Comparison of ENCODE assay signal across 22 mouse cellular contexts in genomic region chr6:66419452-66420041, GRCm38 (mm10).
DNase-seq lines count a peak whose midpoint lies in the region; ATAC-seq lines count a peak whose summit lies in the region.
"Had no signal": no experiment of that assay in that cellular context is flagged by ENCODE, and none has a peak within 500 bp of the region (broad histone marks: within the 10 kb centered on the region; RNA-seq: fewer than 3 reads in every experiment).

No protein-coding gene starts in this region.

- H3K9ac ChIP-seq in hindbrain, embryonic 12.5 days, result no peak overlapping the region
- H3K9ac ChIP-seq in hindbrain, embryonic 16.5 days (ENCODE audit: low read depth, low read length), result no peak overlapping the region
- no peak overlapping the region for H3K9ac ChIP-seq in forebrain, embryonic 14.5 days (ENCODE audit: low read length)
- H3K9ac ChIP-seq in neural tube, embryonic 11.5 days (ENCODE audit: low read length), result no peak overlapping the region
- H3K9ac ChIP-seq: liver, embryonic 13.5 days; lung, embryonic 14.5 days; stomach, embryonic 15.5 days had no signal

- peak; percentile 18 to 30 for DNase-seq in cerebellum, postnatal 10 days
- no peak for DNase-seq in cerebellum, adult 11-12 months
- DNase-seq in forebrain, embryonic 14.5 days (ENCODE audit: low spot score), result peak; percentile 63
- peak; percentile 33 for DNase-seq in neural tube, embryonic 11.5 days (ENCODE audit: low spot score)
- no peak for DNase-seq in spleen, postnatal 14 days (ENCODE audit: low spot score in 2 of 2)
- no peak for DNase-seq in left cerebral cortex, adult 9 months (ENCODE audit: low spot score in 2 of 2)
- DNase-seq: adrenal gland, adult 2 months; cerebellum, adult 9-11 months; gastrocnemius, adult 2 months; heart, postnatal 14 days; kidney, adult 8-10 months; kidney, postnatal 14 days; liver, embryonic 13.5 days; lung, embryonic 14.5 days; lung, postnatal 4 days; right cerebral cortex, postnatal 25 days; thymus, adult 2 months had no signal

- H3K36me3 ChIP-seq in hindbrain, embryonic 12.5 days, result no peaks in the 10 kb centered on the region
- no peaks in the 10 kb centered on the region for H3K36me3 ChIP-seq in hindbrain, embryonic 16.5 days (ENCODE audit: control insufficient read depth, insufficient read depth, low read length)
- H3K36me3 ChIP-seq in forebrain, embryonic 14.5 days (ENCODE audit: control insufficient read depth, insufficient read depth, low read length), result no peaks in the 10 kb centered on the region
- H3K36me3 ChIP-seq in neural tube, embryonic 11.5 days (ENCODE audit: control insufficient read depth, insufficient read depth, low read length), result no peaks in the 10 kb centered on the region
- H3K36me3 ChIP-seq: embryonic facial prominence, embryonic 10.5 days; heart, embryonic 10.5 days; liver, embryonic 13.5 days; stomach, embryonic 15.5 days had no signal

- no peak overlapping the region for H3K4me3 ChIP-seq in hindbrain, embryonic 12.5 days
- no peak overlapping the region for H3K4me3 ChIP-seq in hindbrain, embryonic 16.5 days (ENCODE audit: low read length)
- H3K4me3 ChIP-seq in forebrain, embryonic 14.5 days (ENCODE audit: low read depth, low read length), result no peak overlapping the region
- H3K4me3 ChIP-seq in neural tube, embryonic 11.5 days (ENCODE audit: low read depth, low read length), result no peak overlapping the region
- H3K4me3 ChIP-seq: embryonic facial prominence, embryonic 10.5 days; gastrocnemius, adult 2 months; heart, embryonic 10.5 days; liver, embryonic 13.5 days; stomach, embryonic 15.5 days had no signal

- H3K9me3 ChIP-seq in hindbrain, embryonic 12.5 days (replicated peaks), result no peaks in the 10 kb centered on the region
- H3K9me3 ChIP-seq in hindbrain, embryonic 16.5 days (ENCODE audit: control insufficient read depth, low read length), result no peaks in the 10 kb centered on the region
- no peaks in the 10 kb centered on the region for H3K9me3 ChIP-seq in forebrain, embryonic 14.5 days (replicated peaks; ENCODE audit: control insufficient read depth, low read length)
- H3K9me3 ChIP-seq in neural tube, embryonic 11.5 days (ENCODE audit: control insufficient read depth, low read length), result no peaks in the 10 kb centered on the region
- H3K9me3 ChIP-seq: embryonic facial prominence, embryonic 10.5 days; heart, embryonic 10.5 days; liver, embryonic 13.5 days; stomach, embryonic 15.5 days had no signal

- peak; percentile 54; the same call in 1 of the 2 replicates for ATAC-seq in hindbrain, embryonic 12.5 days (ENCODE audit: low FRiP score)
- ATAC-seq in hindbrain, embryonic 16.5 days, result no peak
- peak; percentile 76 for ATAC-seq in forebrain, embryonic 14.5 days
- ATAC-seq in neural tube, embryonic 11.5 days (ENCODE audit: insufficient read depth, low FRiP score, low TSS enrichment), result peak; percentile 86

- H3K27ac ChIP-seq in hindbrain, embryonic 12.5 days, result no peak overlapping the region
- H3K27ac ChIP-seq in hindbrain, embryonic 16.5 days (ENCODE audit: low read depth, low read length), result no peak overlapping the region
- H3K27ac ChIP-seq in forebrain, embryonic 14.5 days (ENCODE audit: low read depth, low read length), result no peak overlapping the region
- no peak overlapping the region for H3K27ac ChIP-seq in neural tube, embryonic 11.5 days (ENCODE audit: low read depth, low read length)
- H3K27ac ChIP-seq: embryonic facial prominence, embryonic 10.5 days; gastrocnemius, adult 2 months; heart, embryonic 10.5 days; liver, embryonic 13.5 days; stomach, embryonic 15.5 days had no signal

- no peaks in the 10 kb centered on the region for H3K27me3 ChIP-seq in hindbrain, embryonic 12.5 days
- H3K27me3 ChIP-seq in hindbrain, embryonic 16.5 days (replicated peaks; ENCODE audit: control insufficient read depth, insufficient read depth, low read length), result no peaks in the 10 kb centered on the region
- no peaks in the 10 kb centered on the region for H3K27me3 ChIP-seq in forebrain, embryonic 14.5 days (replicated peaks; ENCODE audit: control insufficient read depth, insufficient read depth, low read length)
- H3K27me3 ChIP-seq in neural tube, embryonic 11.5 days (ENCODE audit: control insufficient read depth, insufficient read depth, low read length), result no peaks in the 10 kb centered on the region
- H3K27me3 ChIP-seq: liver, embryonic 13.5 days; stomach, embryonic 15.5 days had no signal

- 20% methylated on average over 7 of the region's 7 CpGs for WGBS in hindbrain, embryonic 12.5 days
- WGBS in hindbrain, embryonic 16.5 days, result 24% methylated on average over 7 of the region's 7 CpGs
- 8% methylated on average over 7 of the region's 7 CpGs for WGBS in forebrain, embryonic 14.5 days
- 18% methylated on average over 7 of the region's 7 CpGs for WGBS in neural tube, embryonic 11.5 days

- H3K4me1 ChIP-seq in hindbrain, embryonic 12.5 days, result peaks cover 3% of the 10 kb centered on the region; the same call in 1 of the 2 replicates
- H3K4me1 ChIP-seq in hindbrain, embryonic 16.5 days (ENCODE audit: control insufficient read depth, insufficient read depth, low read depth, low read length), result no peaks in the 10 kb centered on the region; the same call in none of the 2 replicates
- no peaks in the 10 kb centered on the region for H3K4me1 ChIP-seq in forebrain, embryonic 14.5 days (ENCODE audit: control insufficient read depth, insufficient read depth, low read length)
- H3K4me1 ChIP-seq in neural tube, embryonic 11.5 days (ENCODE audit: control insufficient read depth, insufficient read depth, low read length), result peaks cover 3% of the 10 kb centered on the region; the same call in 1 of the 2 replicates
- H3K4me1 ChIP-seq: heart, embryonic 10.5 days; liver, embryonic 13.5 days; stomach, embryonic 15.5 days had no signal

- no peak overlapping the region for H3K4me2 ChIP-seq in hindbrain, embryonic 12.5 days (replicated peaks)
- no peak overlapping the region for H3K4me2 ChIP-seq in hindbrain, embryonic 16.5 days (ENCODE audit: low read length)
- H3K4me2 ChIP-seq in forebrain, embryonic 14.5 days (ENCODE audit: low read length), result no peak overlapping the region
- H3K4me2 ChIP-seq in neural tube, embryonic 11.5 days (ENCODE audit: low read depth), result no peak overlapping the region
- H3K4me2 ChIP-seq: liver, embryonic 13.5 days; lung, embryonic 14.5 days; stomach, embryonic 15.5 days had no signal

Comparison
In these comparisons a context has a peak if more than half of its experiments do, and no peak if none do; other contexts are left out.
1. DNase-seq: peak in cerebellum, postnatal 10 days (2 of 2), forebrain, embryonic 14.5 days (single experiment) and neural tube, embryonic 11.5 days (single experiment); none in cerebellum, adult 11-12 months (single experiment), spleen, postnatal 14 days (0 of 2) and left cerebral cortex, adult 9 months (0 of 2).